Mouse (Mus musculus) MEL (cell line): Measurements from ENCODE around the gene H2al1m.

Experiments
- CTCF ChIP-seq, 3 experiments: IDR thresholded peaks in 2 of 3; conservative IDR thresholded peaks in 1 of 3; 2 replicates each; pipeline ENCODE4 v1.5.1; 2011 to 2012; ENCODE audit warnings: low read length in 3 of 3, low read depth in 2 of 3, mild to moderate bottlenecking in 2 of 3, improper control_type of control experiment in 1 of 3, inconsistent platforms in 1 of 3, mixed read lengths in 1 of 3, moderate library complexity in 1 of 3; ENCODE audit not compliant: control insufficient read depth in 1 of 3, insufficient read depth in 1 of 3, poor library complexity in 1 of 3, severe bottlenecking in 1 of 3
- JUND ChIP-seq: IDR thresholded peaks from 2 replicates; pipeline ENCODE4 v1.6.1; 2011; ENCODE audit warnings: low read depth, mild to moderate bottlenecking, improper control_type of control experiment, low read length
- MAX ChIP-seq: IDR thresholded peaks from 2 replicates; pipeline ENCODE4 v1.6.1; 2011; ENCODE audit warnings: low read length, improper control_type of control experiment
- POLR2A ChIP-seq, 2 experiments: IDR thresholded peaks; 2 replicates each; pipeline ENCODE4 v1.6.1; 2011 to 2012; ENCODE audit warnings: low read length in 2 of 2, mild to moderate bottlenecking in 2 of 2, control low read depth in 1 of 2, improper control_type of control experiment in 1 of 2, low read depth in 1 of 2, moderate library complexity in 1 of 2; ENCODE audit not compliant: control insufficient read depth in 1 of 2, insufficient read depth in 1 of 2, poor library complexity in 1 of 2
- TAL1 ChIP-seq: IDR thresholded peaks from 2 replicates; pipeline ENCODE4 v1.6.1; 2012; ENCODE audit warnings: mild to moderate bottlenecking, inconsistent platforms, low read length, moderate library complexity, mixed read lengths
- TCF12 ChIP-seq: IDR thresholded peaks from 2 replicates; pipeline ENCODE4 v1.6.1; 2014; ENCODE audit warnings: low read depth, mild to moderate bottlenecking, inconsistent platforms, low read length, improper control_type of control experiment, moderate library complexity

DNA sequence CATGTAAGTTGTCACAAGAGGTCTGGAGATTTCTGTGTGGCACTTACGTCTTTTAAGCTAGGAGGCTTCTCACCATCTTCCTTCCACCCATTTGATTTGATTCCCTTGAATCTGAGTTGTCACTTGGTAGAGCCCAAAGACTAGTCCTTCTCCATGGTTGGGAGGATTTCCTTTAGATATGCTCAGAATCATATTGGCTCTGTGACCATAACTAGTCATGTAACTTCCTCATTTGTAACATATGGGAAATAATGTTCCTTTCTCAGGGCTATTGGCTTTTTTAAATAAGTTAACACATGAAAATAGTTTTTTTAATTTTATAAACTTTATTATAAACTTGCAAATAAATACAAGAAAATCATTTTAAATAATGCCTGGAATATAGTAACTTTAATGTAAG lies 24.3 kb upstream of the H2al1m start:
- TF ChIP-seq MAX = no peak
- TF ChIP-seq TCF12 = no peak
- no peak for TF ChIP-seq JUND
- no peak for TF ChIP-seq POLR2A (IDR thresholded peaks at IDR 0.05; ENCODE audit: control insufficient read depth in 1 of 2, insufficient read depth in 1 of 2, low read depth in 1 of 2, low read length in 2 of 2, poor library complexity in 1 of 2)
- no peak for TF ChIP-seq TAL1
- no peak for TF ChIP-seq CTCF (IDR thresholded peaks at IDR 0.05 in 2 of 3, conservative IDR thresholded peaks at IDR 0.05 in 1 of 3; ENCODE audit: control insufficient read depth in 1 of 3, insufficient read depth in 1 of 3, low read depth in 2 of 3, low read length in 3 of 3, poor library complexity in 1 of 3, severe bottlenecking in 1 of 3)
